Mouse (Mus musculus): ENCODE measurements around the gene Rac2. TPM values are rescaled to one million over a fixed set of nuclear protein-coding genes. Genes with fewer than 3 reads are reported as not detected.
A peak's percentile ranks its signal among the peaks of the same experiment; 100 is the strongest.

Gene Rac2
- polyA plus RNA-seq, 1 experiment from 2014 or later: 7.4 TPM

DNA sequence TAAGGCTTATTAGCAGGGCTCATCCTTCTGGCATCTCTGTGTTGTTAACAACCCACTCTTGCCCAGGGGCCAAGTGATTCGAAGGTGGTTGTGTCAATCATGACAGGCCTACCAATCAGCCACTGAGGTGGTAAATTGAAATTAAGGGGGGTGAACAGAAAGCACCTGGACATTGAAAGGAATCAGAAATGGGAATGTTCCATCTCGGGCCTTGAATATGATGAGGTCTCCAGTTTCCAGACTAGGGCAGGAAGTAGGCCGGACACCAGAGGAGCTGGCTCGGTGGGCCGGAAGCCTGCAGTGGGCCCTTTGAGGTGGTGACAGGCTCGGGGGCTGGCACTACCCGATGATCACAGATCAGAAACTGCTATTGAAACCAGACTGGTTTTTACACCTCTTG lies 44.6 kb downstream of the Rac2 start:
- Histone ChIP-seq H3K36me3 (replicated peaks) (no peaks in the 10 kb centered on the region), H3K4me2 (no peak overlapping the region), H3K27ac (no peak overlapping the region), H3K27me3 (replicated peaks) (no peaks in the 10 kb centered on the region), H3K9ac (no peak overlapping the region), H3K9me3 (no peaks in the 10 kb centered on the region), H3K4me1 (peaks cover 28% of the 10 kb centered on the region), H3K4me3 (no peak overlapping the region)
- 85% methylated on average over 7 of the region's 7 CpGs for WGBS
- ATAC-seq (replicated peaks): no peak

DNA sequence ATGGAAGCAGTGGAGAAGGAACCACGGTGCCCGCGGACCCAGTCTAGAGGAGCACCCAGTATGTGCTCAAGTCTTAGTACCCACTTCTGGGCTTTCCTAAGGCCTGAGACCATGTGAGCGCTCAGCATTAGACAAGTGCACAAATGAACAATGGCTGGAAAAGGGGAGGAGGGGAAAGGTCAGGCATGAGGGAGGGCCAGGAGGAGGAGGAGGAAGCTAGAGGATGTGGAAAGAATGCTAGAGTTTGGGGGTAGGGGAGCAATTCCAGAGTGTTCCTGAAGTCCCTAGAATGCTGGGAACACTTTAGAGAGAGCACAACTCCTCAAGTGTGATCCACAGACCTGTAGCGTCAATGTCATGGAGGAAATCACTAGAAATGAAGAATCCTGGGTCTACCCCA lies 48.4 kb downstream of the Rac2 start:
- H3K27me3 ChIP-seq (replicated peaks): no peaks in the 10 kb centered on the region
- H3K9ac ChIP-seq: no peak overlapping the region
- H3K9me3 ChIP-seq: no peaks in the 10 kb centered on the region

DNA sequence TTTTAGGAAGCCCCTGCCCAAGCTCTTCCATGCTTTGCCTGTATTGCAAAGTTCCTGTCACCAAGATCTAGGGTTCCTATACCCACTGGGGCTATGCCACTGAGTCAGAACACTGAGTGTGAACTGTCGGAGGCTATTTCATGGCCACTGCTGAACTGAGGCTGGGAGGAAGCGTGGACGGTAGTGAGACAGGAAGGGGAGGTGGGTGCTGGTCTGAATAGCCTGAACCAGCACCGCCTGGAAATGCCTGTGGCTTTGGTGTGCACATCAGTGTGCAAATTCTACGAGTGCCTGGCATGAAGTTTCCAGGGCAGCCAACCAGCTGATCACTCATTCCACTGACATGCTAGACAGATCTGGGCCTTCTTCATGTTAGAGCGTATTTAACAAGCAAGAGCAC lies 50.7 kb downstream of the Rac2 start:
- Histone ChIP-seq H3K9ac (no peak overlapping the region), H3K27ac (no peak overlapping the region), H3K4me1 (no peaks in the 10 kb centered on the region), H3K4me2 (no peak overlapping the region), H3K9me3 (no peaks in the 10 kb centered on the region), H3K4me3 (no peak overlapping the region), H3K27me3 (replicated peaks) (no peaks in the 10 kb centered on the region), H3K36me3 (replicated peaks) (no peaks in the 10 kb centered on the region)
- WGBS: 83% methylated on average over 6 of the region's 6 CpGs
- ATAC-seq (replicated peaks): no peak

More for the DNA sequence above, 48.4 kb downstream of the Rac2 start:
- no peak overlapping the region for H3K27ac ChIP-seq
- H3K4me3 ChIP-seq: no peak overlapping the region
- no peak overlapping the region for H3K4me2 ChIP-seq
- peaks cover 4% of the 10 kb centered on the region for H3K4me1 ChIP-seq
- no peaks in the 10 kb centered on the region for H3K36me3 ChIP-seq (replicated peaks)
- no peak for ATAC-seq (replicated peaks)
- 85% methylated on average over 5 of the region's 5 CpGs for WGBS

- Histone ChIP-seq H3K9me3 (no peaks in the 10 kb centered on the region), H3K4me3 (no peak overlapping the region), H3K27me3 (replicated peaks) (no peaks in the 10 kb centered on the region), H3K9ac (no peak overlapping the region), H3K36me3 (replicated peaks) (no peaks in the 10 kb centered on the region), H3K4me2 (no peak overlapping the region), H3K27ac (no peak overlapping the region), H3K4me1 (no peaks in the 10 kb centered on the region)
- no peak for ATAC-seq (replicated peaks)
- WGBS: 78% methylated on average over 8 of the region's 8 CpGs
These were observed 51.3 kb downstream of the Rac2 start for GRCm38 (mm10) chr15:78521331-78521730.

DNA sequence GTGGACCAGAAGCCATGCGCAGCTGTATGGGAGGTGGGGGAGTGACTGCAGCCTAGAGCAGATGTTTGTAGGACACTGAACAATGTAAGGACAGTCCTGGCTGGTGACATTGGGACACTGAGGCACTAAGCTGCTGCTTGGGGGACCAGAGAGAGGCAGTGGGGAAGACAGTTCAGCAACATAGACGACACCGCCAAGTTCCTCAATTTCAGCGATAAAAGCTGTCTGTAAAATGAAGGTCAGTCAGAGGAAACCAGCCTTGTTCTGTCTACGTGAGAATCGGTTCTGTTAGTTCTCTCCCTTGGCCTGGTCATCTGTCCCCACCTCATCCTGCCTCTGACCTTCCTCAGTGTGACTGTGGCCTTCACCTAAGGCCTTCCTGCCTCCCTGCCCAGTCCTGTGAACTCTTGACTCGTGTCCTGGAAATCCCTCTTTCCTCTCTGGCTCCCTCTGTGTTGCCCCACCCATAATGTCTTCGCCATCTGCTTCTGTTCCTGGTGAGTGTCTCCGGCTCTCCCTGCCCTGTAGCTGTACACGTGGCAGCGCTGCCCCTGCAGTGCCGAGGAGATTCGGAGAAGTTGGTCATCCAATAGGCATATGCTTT lies 52.4 kb downstream of the Rac2 start:
- WGBS: 76% methylated on average over 13 of the region's 13 CpGs
- H3K4me3 ChIP-seq: no peak overlapping the region
- no peak for ATAC-seq (replicated peaks)
- H3K27ac ChIP-seq: no peak overlapping the region
- H3K4me1 ChIP-seq: no peaks in the 10 kb centered on the region
- no peaks in the 10 kb centered on the region for H3K9me3 ChIP-seq
- no peak overlapping the region for H3K4me2 ChIP-seq
- H3K36me3 ChIP-seq (replicated peaks): no peaks in the 10 kb centered on the region
- H3K27me3 ChIP-seq (replicated peaks): no peaks in the 10 kb centered on the region
- H3K9ac ChIP-seq: no peak overlapping the region

GRCm38 (mm10) chr15:78518221-78518620 lies 54.4 kb downstream of the Rac2 start:
- no peak overlapping the region for H3K4me3 ChIP-seq
- no peaks in the 10 kb centered on the region for H3K4me1 ChIP-seq
- no peak overlapping the region for H3K9ac ChIP-seq
- 74% methylated on average over 7 of the region's 7 CpGs for WGBS
- no peak overlapping the region for H3K4me2 ChIP-seq
- no peaks in the 10 kb centered on the region for H3K27me3 ChIP-seq (replicated peaks)
- ATAC-seq (replicated peaks): no peak
- H3K36me3 ChIP-seq (replicated peaks): no peaks in the 10 kb centered on the region
- no peaks in the 10 kb centered on the region for H3K9me3 ChIP-seq
- no peak overlapping the region for H3K27ac ChIP-seq

- H3K9me3 ChIP-seq: no peaks in the 10 kb centered on the region
- no peaks in the 10 kb centered on the region for H3K36me3 ChIP-seq (replicated peaks)
- ATAC-seq (replicated peaks): no peak
- H3K27me3 ChIP-seq (replicated peaks): no peaks in the 10 kb centered on the region
- no peak overlapping the region for H3K4me2 ChIP-seq
- H3K27ac ChIP-seq: no peak overlapping the region
- 87% methylated on average over 6 of the region's 6 CpGs for WGBS
- no peak overlapping the region for H3K4me3 ChIP-seq
- H3K4me1 ChIP-seq: no peaks in the 10 kb centered on the region
- no peak overlapping the region for H3K9ac ChIP-seq
These were observed 56.8 kb downstream of the Rac2 start for GRCm38 (mm10) chr15:78515759-78516158.

DNA sequence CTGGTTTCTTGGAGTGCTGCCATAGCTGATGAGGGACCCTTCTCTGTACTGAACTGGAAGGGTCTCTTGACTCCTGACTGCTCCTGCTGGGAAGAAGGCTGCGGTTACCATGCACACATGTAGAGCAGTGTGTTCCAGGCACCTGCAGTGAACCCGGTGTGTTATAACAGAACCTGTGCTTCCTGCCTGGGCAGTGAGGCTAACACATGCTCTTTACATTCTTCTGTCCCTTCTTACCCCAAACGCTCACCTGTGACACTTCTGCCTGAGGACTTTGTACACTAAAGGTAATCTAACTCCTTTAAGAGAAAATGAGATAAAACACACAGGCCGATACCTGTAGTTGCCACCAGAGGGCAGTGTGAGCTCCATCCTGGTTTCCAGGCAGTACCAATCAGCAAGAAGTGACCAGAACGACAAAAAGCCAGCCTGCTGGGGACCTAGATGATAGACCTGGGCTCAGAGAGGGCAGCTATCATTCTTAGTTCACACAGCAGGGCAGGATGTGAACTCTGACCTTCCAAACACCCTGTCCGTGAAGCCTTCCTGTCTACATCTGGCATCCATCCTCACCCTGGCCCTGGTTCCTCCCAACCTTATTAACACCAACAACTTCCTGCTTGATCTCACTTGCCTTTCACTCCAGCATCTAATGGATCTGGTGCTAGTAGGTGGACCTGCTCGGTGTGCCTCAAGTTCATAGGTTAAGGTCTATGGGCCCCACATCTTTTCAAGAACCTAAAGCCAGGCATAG lies 58.0 kb downstream of the Rac2 start:
- no peak for ATAC-seq (replicated peaks)
- H3K27ac ChIP-seq: no peak overlapping the region
- no peak overlapping the region for H3K4me2 ChIP-seq
- H3K4me1 ChIP-seq: peaks cover 6% of the 10 kb centered on the region
- H3K9me3 ChIP-seq: no peaks in the 10 kb centered on the region
- H3K36me3 ChIP-seq (replicated peaks): no peaks in the 10 kb centered on the region
- 34% methylated on average over 7 of the region's 7 CpGs for WGBS
- no peaks in the 10 kb centered on the region for H3K27me3 ChIP-seq (replicated peaks)
- no peak overlapping the region for H3K4me3 ChIP-seq
- H3K9ac ChIP-seq: no peak overlapping the region

GRCm38 (mm10) chr15:78513019-78513418 lies 59.6 kb downstream of the Rac2 start:
- no peaks in the 10 kb centered on the region for H3K36me3 ChIP-seq (replicated peaks)
- H3K4me1 ChIP-seq: peaks cover 6% of the 10 kb centered on the region
- 91% methylated on average over 14 of the region's 14 CpGs for WGBS
- H3K9ac ChIP-seq: no peak overlapping the region
- H3K9me3 ChIP-seq: no peaks in the 10 kb centered on the region
- no peak overlapping the region for H3K27ac ChIP-seq
- H3K4me2 ChIP-seq: no peak overlapping the region
- no peak for ATAC-seq (replicated peaks)
- H3K4me3 ChIP-seq: no peak overlapping the region
- no peaks in the 10 kb centered on the region for H3K27me3 ChIP-seq (replicated peaks)

DNA sequence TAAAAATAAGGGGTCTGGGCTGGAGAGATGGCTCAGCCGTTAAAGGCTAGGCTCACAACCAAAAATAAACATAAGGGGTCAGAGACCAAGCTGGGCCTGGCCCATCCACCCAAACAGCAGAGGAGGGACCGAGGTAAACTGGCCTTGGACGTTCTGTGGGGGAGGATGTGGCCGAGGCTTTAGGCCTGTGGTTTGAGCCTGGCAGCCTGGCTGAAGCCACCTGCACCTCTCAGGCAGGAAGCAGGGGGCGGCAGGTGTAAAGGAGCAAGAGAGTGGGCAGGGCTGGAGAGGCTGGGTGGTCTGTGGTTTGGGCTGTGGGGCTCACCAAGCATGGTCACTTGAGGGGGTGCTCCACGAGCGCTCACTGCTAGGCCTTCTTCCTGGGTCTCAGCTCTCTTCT lies 60.6 kb downstream of the Rac2 start:
- H3K4me2 ChIP-seq: no peak overlapping the region
- 88% methylated on average over 7 of the region's 7 CpGs for WGBS
- no peak overlapping the region for H3K27ac ChIP-seq
- H3K27me3 ChIP-seq (replicated peaks): no peaks in the 10 kb centered on the region
- no peaks in the 10 kb centered on the region for H3K36me3 ChIP-seq (replicated peaks)
- H3K9ac ChIP-seq: no peak overlapping the region
- no peaks in the 10 kb centered on the region for H3K9me3 ChIP-seq
- peaks cover 6% of the 10 kb centered on the region for H3K4me1 ChIP-seq
- no peak overlapping the region for H3K4me3 ChIP-seq
- no peak for ATAC-seq (replicated peaks)

- Histone ChIP-seq H3K9me3 (no peaks in the 10 kb centered on the region), H3K4me3 (no peak overlapping the region), H3K27ac (no peak overlapping the region), H3K9ac (no peak overlapping the region), H3K4me1 (peaks cover 6% of the 10 kb centered on the region), H3K27me3 (replicated peaks) (no peaks in the 10 kb centered on the region), H3K36me3 (replicated peaks) (no peaks in the 10 kb centered on the region), H3K4me2 (no peak overlapping the region)
- ATAC-seq (replicated peaks): no peak
- 95% methylated on average over 6 of the region's 6 CpGs for WGBS
These were observed 61.8 kb downstream of the Rac2 start for GRCm38 (mm10) chr15:78510736-78511135.

DNA sequence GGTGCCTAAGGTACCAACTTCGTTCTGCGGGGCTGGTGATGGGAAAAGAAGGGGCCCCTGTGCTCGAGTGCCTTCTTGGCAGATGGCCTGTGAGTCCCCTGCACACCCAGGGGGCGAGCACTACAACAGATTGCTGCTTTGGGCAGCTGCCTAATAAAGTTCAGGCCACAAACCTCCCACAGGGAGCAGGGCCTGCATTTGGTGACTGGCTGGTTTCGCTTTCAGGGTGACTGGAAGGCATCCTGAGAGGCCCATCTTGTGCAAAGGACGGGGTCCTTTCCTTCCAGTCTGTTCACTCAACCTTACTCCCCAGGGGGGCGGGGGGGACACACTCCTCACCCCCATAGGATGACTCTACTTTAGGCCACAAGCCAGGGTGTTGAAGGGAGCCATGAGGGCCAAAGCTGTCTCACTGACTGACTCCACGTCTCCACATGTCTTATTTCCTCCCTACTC lies 62.4 kb downstream of the Rac2 start:
- no peak for ATAC-seq (replicated peaks)
- no peak overlapping the region for H3K4me3 ChIP-seq
- no peak overlapping the region for H3K27ac ChIP-seq
- 54% methylated on average over 8 of the region's 8 CpGs for WGBS
- H3K36me3 ChIP-seq (replicated peaks): no peaks in the 10 kb centered on the region
- no peak overlapping the region for H3K9ac ChIP-seq
- H3K4me2 ChIP-seq: peak overlapping the region; percentile 4; the same call in 1 of the 2 replicates
- no peaks in the 10 kb centered on the region for H3K9me3 ChIP-seq
- H3K4me1 ChIP-seq: peaks cover 6% of the 10 kb centered on the region
- no peaks in the 10 kb centered on the region for H3K27me3 ChIP-seq (replicated peaks)
